Mouse (Mus musculus): ENCODE results near the gene Gcm1. TPM values are rescaled to one million over a fixed set of nuclear protein-coding genes. Genes with fewer than 3 reads are reported as not detected.
A peak's percentile ranks its signal among the peaks of the same experiment; 100 is the strongest.
"Not testable (repeated sequence)": the region's sequence is repeated elsewhere in the genome, so short reads cannot be mapped to it uniquely, and the experiment has no call there.

Gene Gcm1
- total RNA-seq, 1 experiment from 2014 or later: not detected

DNA sequence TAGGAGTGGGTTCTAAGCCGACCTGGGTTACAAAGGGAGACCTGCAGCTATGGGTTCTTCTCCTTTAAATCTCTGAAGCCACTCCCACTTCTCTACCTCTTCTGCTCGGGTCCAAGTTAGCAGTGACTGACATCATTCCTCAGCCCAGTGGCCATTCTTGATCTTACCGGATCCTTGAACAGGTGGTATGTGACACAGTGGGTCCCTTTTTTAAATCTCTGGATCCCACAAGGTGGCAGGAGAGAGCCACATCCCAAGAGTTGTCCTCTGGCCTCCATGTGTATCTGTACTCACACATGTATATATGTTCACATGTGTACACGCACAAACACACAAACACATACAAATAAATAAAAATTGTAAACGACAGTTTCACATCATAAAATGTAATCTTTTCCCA, 16.4 kb upstream of the Gcm1 start:
- ATAC-seq (replicated peaks in 1 of 2; ENCODE audit: insufficient read depth in 1 of 2, low FRiP score in 2 of 2, low TSS enrichment in 1 of 2, low read depth in 1 of 2, poor library complexity in 2 of 2, severe bottlenecking in 2 of 2): no peak

DNA sequence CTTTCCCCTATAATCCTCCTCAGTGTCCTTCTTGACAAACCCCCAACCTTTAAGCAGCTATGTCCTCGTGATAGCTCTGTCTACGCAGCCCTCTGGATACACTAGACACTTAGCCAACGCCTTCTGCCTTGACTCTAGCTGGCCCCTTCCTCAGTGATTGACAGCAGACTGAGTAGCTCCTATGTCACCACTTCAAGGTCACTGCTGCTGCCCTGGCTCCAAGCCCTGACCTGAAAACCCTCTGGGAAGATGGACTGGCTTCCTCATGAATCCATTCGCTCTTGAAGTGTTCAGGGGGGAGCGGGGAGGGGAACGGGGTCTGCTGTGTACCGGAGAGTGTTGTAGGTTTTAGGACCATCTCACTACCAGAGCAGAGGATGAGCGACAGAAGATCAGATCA, 15.9 kb upstream of the Gcm1 start:
- ATAC-seq (replicated peaks in 1 of 2; ENCODE audit: insufficient read depth in 1 of 2, low FRiP score in 2 of 2, low TSS enrichment in 1 of 2, low read depth in 1 of 2, poor library complexity in 2 of 2, severe bottlenecking in 2 of 2): no peak

DNA sequence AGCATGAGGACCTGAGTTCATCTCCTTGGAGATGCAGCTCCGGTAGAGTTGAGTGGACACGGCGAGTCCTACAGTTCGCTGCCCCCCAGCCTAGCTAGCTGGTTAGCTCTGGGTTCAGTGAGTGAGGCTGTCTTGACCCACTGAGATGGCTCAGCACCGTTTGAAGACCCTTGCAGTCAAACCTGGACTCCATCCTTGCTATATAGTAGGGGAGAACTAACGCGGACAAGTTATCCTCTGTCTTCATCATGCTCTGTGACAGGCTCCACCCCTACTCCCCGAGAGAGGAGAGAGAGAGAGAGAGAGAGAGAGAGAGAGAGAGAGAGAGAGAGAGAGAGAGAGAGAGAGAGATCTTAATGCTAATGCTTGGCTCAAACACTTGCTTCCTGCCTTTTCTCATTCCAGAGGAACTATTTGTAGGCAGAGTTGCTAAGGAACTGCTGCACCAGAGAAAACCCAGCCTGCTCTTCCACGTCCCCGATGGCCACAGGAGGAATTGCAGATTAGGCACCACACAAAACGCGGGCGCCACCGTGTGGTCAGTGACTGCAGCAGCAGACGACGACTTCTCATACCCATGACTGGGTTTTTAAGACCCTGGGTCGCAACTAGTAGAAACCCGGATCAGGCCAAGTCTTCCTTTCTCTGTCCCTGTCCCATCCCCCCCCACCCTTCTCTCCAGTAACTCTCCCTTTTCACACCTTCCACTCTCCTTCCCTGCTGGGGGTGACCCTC, 12.8 kb upstream of the Gcm1 start:
- ATAC-seq (replicated peaks in 1 of 2; ENCODE audit: insufficient read depth in 1 of 2, low FRiP score in 2 of 2, low TSS enrichment in 1 of 2, low read depth in 1 of 2, poor library complexity in 2 of 2, severe bottlenecking in 2 of 2): peak; percentile 96 to 98

DNA sequence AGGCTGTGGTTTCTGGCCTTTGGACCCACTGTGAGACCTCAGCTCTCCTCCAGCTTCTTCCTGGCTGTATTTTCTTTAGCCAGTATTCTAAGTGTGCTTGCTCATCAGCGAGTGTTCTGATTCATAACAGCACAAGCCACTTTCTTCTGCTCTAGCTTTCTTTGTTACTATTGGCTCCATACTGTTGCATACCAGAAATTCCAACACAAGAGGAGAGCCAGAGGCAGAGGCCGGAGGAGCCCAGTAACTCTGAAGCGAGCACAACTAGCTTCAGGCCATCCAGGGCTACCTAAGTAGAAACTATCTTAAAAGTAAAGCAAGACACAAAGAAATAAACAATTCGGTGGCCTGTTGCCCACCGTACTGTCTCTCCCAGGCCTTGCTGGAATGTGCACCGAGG, 6.6 kb upstream of the Gcm1 start:
- ATAC-seq (replicated peaks in 1 of 2; ENCODE audit: insufficient read depth in 1 of 2, low FRiP score in 2 of 2, low TSS enrichment in 1 of 2, low read depth in 1 of 2, poor library complexity in 2 of 2, severe bottlenecking in 2 of 2): no peak

DNA sequence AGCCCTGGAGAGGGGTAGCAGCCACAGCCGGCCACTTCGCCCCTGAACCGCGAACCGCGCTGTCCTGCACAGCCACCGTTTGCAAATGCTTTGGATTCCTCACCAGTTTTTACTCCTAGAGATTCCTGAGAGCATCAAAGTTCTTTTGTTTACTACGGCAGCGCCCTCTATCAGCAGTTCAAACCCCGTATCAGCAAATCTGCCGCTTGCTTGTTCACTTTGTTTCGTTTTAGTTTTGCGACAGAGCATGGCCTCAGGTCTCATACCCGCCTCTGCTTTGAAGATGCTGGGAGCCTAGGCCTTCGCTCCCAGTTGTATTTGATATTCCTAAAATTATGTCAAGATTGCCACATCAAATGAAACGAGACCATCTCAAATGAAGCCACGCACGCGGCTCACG, 5.0 kb upstream of the Gcm1 start:
- no peak for ATAC-seq (replicated peaks in 1 of 2; ENCODE audit: insufficient read depth in 1 of 2, low FRiP score in 2 of 2, low TSS enrichment in 1 of 2, low read depth in 1 of 2, poor library complexity in 2 of 2, severe bottlenecking in 2 of 2)

DNA sequence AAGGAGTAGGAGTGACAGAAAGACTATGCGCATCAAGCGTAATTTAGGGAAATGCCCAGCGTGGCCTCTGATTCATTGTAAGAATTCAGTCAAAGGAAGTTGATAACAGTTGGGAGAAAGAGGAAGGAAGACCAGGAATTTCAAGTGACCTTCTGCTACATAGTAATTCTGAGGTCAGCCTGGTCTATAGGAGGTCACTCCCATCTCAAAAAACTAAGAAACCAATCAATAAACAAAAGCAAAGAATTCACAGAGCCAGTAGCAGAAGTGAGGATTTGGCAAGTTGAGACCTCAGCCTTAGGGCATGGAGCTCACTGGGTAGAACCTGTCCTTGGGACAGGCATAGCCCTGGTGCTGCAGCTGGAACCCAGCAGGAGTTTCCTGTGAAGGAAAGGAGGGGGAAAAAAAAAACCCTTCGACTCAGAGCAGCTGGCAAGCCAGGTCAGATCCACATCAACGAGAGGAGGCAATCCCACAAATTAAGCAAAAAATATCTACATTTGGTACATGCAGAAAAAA, 1.2 kb upstream of the Gcm1 start:
- ATAC-seq (replicated peaks in 1 of 2; ENCODE audit: insufficient read depth in 1 of 2, low FRiP score in 2 of 2, low TSS enrichment in 1 of 2, low read depth in 1 of 2, poor library complexity in 2 of 2, severe bottlenecking in 2 of 2): no peak

DNA sequence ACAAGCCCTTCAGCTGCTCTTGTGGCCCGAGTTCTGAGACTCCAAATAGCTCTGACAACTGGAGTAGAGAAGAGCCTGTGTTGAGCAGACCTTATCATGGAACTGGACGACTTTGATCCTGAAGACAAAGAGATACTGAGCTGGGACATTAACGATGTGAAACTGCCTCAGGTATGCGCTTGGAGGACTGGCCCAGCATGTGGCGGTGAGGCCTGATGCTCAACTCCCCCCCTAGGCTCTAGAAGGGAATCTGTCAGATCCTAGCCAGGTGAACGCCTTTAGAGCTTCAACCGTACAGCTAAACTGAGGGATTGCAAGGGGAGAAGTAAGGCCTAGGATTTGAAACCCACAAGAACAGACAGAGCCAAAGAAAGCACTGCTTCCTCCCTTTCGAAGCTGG, 2.1 kb downstream of the Gcm1 start:
- no peak for ATAC-seq (replicated peaks in 1 of 2; ENCODE audit: insufficient read depth in 1 of 2, low FRiP score in 2 of 2, low TSS enrichment in 1 of 2, low read depth in 1 of 2, poor library complexity in 2 of 2, severe bottlenecking in 2 of 2)

DNA sequence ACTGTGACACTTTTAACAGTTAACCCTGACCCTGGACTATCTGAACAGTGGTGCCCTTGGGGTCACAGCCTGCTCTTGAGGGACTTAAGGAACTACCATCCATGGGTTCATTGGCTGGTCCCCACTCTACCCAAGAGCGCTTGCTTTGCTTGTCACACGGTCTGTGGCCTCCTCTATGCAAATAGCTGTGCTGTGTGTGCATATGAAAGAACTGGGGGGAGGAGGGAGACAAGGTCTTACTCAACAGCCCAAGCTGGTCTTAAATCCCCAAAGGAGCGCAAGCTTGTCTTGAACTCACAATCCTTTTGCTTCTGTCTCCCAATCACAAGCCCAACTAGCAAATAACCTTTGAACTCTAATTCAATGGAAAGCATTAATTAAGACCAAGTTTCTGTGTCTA, 2.6 kb downstream of the Gcm1 start:
- ATAC-seq (replicated peaks in 1 of 2; ENCODE audit: insufficient read depth in 1 of 2, low FRiP score in 2 of 2, low TSS enrichment in 1 of 2, low read depth in 1 of 2, poor library complexity in 2 of 2, severe bottlenecking in 2 of 2): no peak

DNA sequence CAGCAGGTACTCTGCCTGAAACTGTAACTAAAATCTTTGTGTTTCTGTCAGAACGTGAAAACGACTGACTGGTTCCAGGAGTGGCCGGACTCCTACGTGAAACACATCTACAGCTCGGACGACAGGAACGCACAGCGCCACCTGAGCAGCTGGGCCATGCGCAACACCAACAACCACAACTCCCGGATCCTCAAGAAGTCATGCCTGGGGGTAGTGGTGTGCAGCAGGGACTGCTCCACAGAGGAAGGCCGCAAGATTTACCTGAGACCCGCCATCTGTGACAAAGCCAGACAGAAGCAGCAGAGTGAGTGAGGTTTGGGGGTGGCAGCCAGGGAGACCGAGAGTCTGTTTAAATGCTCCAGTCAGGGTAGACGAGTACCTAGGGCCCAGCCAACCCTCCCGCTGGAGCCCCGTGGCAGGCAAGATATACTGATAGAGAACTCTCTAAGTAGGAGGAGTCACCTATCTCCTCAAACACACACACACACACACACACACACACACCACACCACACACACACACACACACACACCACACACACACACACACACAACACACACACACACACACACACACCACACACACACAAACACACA, 7.9 kb downstream of the Gcm1 start:
- ATAC-seq (replicated peaks in 1 of 2; ENCODE audit: insufficient read depth in 1 of 2, low FRiP score in 2 of 2, low TSS enrichment in 1 of 2, low read depth in 1 of 2, poor library complexity in 2 of 2, severe bottlenecking in 2 of 2): no peak

DNA sequence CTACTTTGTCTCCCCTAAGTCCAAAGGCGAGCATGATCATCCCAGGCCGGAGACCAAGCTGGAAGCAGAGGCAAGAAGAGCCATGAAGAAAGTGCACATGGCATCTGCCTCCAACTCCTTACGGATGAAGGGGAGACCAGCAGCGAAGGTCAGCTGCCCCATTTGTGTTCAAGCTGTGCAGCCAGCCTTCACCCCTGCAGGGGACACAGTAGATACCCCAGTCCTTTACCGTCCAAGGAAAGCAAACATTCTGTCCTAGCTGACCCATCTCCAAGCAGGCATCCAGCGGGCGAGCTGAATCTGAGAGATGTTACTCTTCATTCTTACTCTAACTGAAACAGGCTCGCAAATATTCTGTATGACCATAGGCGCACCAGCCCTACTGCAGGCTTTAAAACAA, 10.7 kb downstream of the Gcm1 start:
- ATAC-seq (replicated peaks in 1 of 2; ENCODE audit: insufficient read depth in 1 of 2, low FRiP score in 2 of 2, low TSS enrichment in 1 of 2, low read depth in 1 of 2, poor library complexity in 2 of 2, severe bottlenecking in 2 of 2): no peak

DNA sequence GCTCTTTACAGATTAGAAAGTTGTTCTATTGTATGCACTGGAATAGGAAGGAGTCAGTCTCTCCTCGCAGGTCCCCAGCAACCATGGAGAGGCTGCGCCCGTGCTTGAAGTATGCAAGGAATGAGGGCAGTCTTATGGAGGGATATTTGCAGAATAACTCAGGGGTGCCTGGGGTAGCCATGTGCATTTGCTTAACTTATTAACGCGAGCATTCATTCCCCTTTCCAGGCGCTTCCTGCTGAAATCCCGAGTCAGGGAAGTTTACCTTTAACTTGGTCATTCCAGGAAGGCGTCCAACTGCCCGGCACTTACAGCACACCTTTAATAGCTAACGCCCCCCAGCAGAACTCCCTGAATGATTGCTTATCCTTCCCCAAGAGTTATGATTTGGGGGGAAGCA, 12.4 kb downstream of the Gcm1 start:
- ATAC-seq (replicated peaks in 1 of 2; ENCODE audit: insufficient read depth in 1 of 2, low FRiP score in 2 of 2, low TSS enrichment in 1 of 2, low read depth in 1 of 2, poor library complexity in 2 of 2, severe bottlenecking in 2 of 2): no peak

DNA sequence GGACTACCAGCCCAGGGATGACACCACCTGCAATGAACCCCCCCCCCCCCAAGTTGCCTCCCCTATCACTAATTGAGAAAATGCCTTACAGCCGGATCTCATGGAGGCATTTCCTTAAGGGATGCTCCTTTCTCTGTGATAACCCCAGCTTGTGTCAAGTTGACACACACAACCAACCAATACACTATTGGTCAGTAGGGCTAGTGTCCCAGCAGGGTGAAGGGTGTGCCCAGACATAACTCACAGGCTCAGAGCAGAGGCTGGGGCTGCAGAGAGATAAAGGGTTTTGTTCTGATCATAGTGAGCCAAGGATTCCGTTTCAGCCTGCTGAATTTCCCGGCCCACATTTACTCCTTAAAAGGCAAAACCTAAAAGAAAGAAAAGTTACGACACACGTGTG, 18.8 kb downstream of the Gcm1 start:
- no peak for ATAC-seq (replicated peaks in 1 of 2; ENCODE audit: insufficient read depth in 1 of 2, low FRiP score in 2 of 2, low TSS enrichment in 1 of 2, low read depth in 1 of 2, poor library complexity in 2 of 2, severe bottlenecking in 2 of 2)

DNA sequence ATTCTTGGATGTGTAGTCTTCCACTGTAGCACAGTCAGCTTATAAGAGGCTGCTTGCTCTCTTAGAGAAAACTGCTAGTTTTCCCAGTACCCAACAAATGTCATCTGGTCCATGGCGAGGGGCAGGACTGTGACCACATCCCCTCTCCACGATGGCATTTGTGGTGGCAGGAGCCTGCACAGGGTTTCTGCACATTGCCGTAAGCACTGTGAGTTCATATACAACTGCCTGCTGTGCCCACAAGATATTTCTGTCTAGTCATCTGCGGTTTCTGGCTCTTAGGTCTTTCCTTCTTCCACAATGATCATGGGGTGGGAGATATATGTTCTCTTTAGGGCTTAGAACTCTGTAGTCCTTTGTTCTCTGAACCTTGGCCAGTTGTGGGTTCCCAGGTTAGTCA, 19.9 kb downstream of the Gcm1 start:
- peak; percentile 94 to 96 for ATAC-seq (replicated peaks in 1 of 2; ENCODE audit: insufficient read depth in 1 of 2, low FRiP score in 2 of 2, low TSS enrichment in 1 of 2, low read depth in 1 of 2, poor library complexity in 2 of 2, severe bottlenecking in 2 of 2)

DNA sequence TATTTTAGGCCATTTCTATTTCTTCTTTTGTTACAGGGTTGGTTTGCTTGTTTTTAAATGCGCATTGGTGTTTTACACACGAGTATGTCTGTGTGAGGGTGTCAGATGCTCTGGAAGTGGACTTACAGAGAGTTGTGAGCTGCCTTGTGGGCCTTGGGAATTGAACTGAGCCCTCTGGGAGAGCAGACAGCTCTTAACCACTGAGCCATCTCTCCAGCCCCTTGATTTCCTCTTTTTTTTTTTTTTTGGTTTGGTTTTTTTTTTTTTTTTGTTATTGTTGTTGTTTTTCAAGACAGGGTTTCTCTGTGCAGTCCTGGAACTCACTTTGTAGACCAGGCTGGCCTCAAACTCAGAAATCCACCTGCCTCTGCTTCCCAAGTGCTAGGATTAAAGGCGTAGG, 21.6 kb downstream of the Gcm1 start:
- ATAC-seq (replicated peaks in 1 of 2; ENCODE audit: insufficient read depth in 1 of 2, low FRiP score in 2 of 2, low TSS enrichment in 1 of 2, low read depth in 1 of 2, poor library complexity in 2 of 2, severe bottlenecking in 2 of 2): not testable (repeated sequence)

DNA sequence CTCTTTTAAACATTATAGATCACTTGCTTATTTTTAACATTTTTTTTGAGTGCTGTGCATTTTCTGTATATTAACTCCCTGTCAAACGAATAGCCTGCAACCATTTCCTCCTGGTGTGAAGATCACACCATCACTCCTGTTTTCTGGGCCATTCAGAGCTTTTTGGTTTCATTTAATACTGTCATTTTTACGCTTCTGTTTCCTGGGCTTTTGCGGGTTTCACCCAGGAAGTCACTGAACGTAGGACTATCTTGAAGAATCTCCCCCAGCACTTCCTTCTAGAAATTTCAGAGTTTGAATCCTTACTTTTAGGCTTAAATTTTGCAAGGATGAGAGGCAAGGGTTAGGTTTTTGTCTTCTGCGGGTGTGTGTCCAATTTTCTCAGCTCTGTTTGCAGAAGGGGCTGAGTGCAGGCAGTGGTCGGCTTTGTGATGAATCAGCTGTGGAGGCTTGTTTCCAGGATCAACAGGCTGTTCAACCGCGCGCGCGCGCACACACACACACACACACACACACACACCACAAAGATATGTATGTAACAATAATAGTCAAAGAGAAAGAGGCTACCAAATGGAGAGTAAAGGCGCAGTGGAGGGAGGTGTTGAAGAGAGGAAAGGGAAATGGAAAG, 22.1 kb downstream of the Gcm1 start:
- ATAC-seq (replicated peaks in 1 of 2; ENCODE audit: insufficient read depth in 1 of 2, low FRiP score in 2 of 2, low TSS enrichment in 1 of 2, low read depth in 1 of 2, poor library complexity in 2 of 2, severe bottlenecking in 2 of 2): no peak

DNA sequence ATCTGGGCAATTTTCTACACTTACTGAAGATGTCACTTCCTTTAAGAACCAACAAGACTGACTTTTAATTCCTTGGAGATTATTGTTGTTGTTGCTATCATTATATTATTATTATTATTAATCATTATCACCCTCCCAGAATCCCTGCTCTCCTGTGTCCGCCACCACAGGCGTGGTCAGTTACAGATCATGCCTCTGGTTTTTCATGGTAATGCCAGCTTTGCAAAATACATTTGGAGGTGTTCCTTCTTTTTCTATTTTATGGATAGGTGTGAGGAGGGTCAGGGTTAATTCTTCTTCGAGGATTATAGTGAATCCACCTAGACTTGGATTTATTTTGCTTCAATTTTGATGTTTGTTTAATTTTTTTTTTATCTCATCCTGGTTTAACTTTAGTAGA, 23.5 kb downstream of the Gcm1 start:
- ATAC-seq (replicated peaks in 1 of 2; ENCODE audit: insufficient read depth in 1 of 2, low FRiP score in 2 of 2, low TSS enrichment in 1 of 2, low read depth in 1 of 2, poor library complexity in 2 of 2, severe bottlenecking in 2 of 2): no peak

DNA sequence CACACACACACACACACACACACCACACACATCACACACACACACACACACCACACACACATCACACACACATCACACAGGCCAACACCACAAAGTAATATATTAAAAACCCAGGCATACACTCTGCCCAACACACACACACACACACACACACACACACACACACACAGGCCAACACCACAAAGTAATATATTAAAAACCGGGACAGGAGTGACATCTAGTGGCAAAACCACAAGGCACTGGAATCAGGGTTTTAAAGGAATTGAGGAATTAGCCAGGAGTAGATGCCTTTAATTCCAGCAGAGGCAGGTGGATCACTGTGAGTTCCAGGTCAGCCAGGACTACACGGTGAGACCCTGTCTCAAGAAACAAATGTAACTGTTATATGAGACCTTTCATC, 26.5 kb downstream of the Gcm1 start:
- ATAC-seq (replicated peaks in 1 of 2; ENCODE audit: insufficient read depth in 1 of 2, low FRiP score in 2 of 2, low TSS enrichment in 1 of 2, low read depth in 1 of 2, poor library complexity in 2 of 2, severe bottlenecking in 2 of 2): no peak

DNA sequence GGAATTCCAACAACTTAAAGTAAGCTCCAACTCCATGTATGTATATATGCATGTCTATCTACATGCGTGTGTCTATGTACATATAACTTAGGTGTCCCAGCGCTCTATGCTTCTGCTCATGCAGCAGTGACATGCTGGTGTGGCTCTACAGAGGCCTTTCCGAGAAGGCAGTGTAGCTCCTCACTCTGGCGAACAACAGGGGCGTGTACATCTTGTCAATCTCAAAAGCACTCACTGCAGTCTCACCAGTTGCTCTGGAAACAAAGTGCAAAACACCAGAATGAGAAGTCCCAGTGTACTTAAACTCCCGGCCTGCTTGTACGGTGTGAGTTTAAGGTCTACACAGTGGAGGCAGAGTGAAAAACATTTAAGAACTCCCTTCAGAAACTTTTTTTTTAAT, 30.1 kb downstream of the Gcm1 start:
- no peak for ATAC-seq (replicated peaks in 1 of 2; ENCODE audit: insufficient read depth in 1 of 2, low FRiP score in 2 of 2, low TSS enrichment in 1 of 2, low read depth in 1 of 2, poor library complexity in 2 of 2, severe bottlenecking in 2 of 2)

DNA sequence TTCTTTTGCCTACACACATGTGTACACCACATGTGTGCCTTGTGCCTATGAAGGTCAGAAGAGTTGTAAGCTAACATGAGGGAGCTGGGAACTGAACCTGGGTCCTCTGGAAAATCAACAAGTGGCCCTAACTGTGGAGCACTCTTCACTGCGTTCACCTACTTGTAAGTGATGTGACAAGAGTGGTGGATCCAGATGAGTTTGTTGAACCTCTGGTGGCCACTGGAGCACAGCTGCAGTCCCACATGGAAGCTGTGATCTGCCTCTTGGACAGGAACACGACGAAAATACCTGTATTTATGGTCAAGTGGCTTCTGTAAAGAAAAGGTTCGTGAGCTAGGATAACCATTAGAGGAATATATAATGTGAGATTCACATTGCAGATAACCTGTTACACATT, 32.6 kb downstream of the Gcm1 start:
- no peak for ATAC-seq (replicated peaks in 1 of 2; ENCODE audit: insufficient read depth in 1 of 2, low FRiP score in 2 of 2, low TSS enrichment in 1 of 2, low read depth in 1 of 2, poor library complexity in 2 of 2, severe bottlenecking in 2 of 2)
